Mouse (Mus musculus): ENCODE measurements around the gene Wdr90.

Gene Wdr90

GRCm38 (mm10) chr17:25860229-25860628 lies 1.1 kb downstream of the Wdr90 start:
- DNase-seq (ENCODE audit: low spot score in 2 of 2): no peak

DNA sequence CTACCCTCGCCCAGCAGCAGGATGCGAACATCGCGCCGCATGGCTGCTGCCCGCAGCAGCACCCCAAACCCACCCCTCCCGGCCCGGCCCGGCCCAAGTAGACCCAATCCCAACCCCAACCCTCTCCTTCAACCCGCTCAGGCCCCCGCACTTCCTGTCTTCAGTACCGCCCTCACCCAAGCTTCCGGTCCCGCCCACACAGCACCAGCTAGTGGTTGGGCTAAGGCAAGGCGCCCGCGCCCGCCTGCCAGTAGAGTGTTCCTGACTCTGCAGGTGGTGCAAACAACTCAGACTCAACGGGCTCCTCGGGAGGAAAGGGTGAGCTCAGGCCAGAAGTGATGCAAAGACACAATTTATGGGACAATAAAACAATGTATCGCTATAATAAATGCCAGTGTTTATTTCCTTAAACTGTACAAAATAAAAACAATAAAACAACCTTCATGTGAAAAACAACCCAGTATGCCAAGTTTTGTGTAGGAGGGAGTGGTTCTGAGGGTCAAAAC lies 16.9 kb downstream of the Wdr90 start, which contains the start of gene Rhot2:
Gene Rhot2, minus strand, starts transcription at position 456 of the 506 bp plus-strand sequence.
- peak; percentile 97 for DNase-seq (ENCODE audit: low spot score in 2 of 2)

DNA sequence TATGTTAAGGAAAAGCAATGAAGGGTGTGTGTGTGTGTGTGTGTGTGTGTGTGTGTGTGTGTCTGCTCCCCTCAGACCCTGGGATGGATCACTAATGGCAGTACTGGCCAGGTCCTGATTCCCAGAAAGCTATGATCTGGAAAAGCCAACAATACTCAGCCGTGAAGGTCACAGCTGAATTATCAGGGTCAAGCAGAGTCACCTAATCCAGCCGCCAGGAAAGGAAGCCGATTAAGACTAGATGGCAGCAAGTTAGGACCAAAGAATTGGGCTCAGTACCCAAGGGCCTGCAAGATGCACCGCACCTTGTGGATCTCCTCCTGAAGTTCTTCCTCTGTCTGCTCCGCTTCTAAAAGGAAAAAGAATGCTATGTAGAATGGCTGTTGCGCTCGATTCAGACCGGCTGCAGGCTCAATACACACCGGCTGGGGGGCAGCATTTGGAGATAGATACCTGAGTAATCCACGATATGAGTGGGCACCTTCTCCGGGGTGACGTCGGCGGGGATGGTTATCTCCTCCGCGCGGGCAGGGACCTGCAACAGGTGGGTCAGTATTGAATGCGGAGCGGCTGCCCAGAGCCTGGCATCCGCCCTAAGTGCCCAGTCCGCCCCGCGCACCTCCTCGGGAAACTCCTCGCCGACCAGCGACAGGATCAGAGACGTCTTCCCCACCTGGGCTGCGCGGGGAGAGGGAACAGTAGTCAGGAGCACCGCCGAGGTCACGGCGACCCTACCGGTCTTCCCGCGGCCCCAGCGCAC lies 17.5 kb downstream of the Wdr90 start:
- DNase-seq (ENCODE audit: low spot score in 2 of 2): peak in 1 of 2 experiments; percentile 35

DNA sequence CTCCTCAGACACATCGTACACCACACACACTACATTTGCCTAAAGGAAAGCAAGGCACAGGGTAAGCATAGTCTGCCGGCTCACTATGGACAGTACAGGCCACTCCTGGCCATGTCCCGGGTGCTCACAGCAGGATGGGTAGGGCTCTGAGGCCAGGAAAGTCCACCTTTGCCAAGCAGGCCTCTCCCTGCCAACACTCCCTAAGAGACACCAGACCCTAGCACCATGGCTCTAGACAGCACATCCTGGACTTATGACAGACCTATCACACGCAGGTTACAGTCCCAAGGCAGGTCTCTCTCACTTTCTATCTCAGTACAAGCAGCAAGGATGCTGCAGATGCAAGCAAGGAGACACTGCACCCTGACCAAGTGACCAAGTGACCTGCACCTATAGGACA lies 18.2 kb downstream of the Wdr90 start:
- no peak for DNase-seq (ENCODE audit: low spot score in 2 of 2)

GRCm38 (mm10) chr17:25842509-25842908 lies 18.8 kb downstream of the Wdr90 start:
- DNase-seq (ENCODE audit: low spot score in 2 of 2): no peak

GRCm38 (mm10) chr17:25841117-25841880 lies 20.0 kb downstream of the Wdr90 start, which contains the start of gene Gm20683:
TSS of gene Gm20683 (minus strand) at chr17:25841763.
- no peak for DNase-seq (ENCODE audit: low spot score in 2 of 2)

DNA sequence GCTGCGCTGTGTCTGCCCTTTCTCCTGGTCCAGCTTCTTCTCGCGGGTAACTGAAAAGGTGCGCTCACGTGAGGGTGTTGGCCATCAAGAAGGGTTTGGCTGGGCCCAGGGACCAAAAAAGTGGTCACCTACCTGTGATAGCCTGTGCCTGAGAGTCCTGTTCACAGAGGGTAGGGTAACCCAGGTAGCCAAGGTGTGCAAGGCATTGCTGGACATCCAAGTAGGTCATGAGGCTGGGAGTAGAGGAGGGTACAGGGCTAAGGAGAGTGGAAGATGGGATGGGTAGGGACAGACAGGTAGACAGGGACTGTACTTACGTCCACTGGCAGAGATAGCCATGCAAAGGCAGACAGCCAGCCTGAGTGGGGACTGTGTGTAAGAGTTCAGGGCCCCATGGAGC lies 20.8 kb downstream of the Wdr90 start:
- DNase-seq (ENCODE audit: low spot score in 2 of 2): no peak

DNA sequence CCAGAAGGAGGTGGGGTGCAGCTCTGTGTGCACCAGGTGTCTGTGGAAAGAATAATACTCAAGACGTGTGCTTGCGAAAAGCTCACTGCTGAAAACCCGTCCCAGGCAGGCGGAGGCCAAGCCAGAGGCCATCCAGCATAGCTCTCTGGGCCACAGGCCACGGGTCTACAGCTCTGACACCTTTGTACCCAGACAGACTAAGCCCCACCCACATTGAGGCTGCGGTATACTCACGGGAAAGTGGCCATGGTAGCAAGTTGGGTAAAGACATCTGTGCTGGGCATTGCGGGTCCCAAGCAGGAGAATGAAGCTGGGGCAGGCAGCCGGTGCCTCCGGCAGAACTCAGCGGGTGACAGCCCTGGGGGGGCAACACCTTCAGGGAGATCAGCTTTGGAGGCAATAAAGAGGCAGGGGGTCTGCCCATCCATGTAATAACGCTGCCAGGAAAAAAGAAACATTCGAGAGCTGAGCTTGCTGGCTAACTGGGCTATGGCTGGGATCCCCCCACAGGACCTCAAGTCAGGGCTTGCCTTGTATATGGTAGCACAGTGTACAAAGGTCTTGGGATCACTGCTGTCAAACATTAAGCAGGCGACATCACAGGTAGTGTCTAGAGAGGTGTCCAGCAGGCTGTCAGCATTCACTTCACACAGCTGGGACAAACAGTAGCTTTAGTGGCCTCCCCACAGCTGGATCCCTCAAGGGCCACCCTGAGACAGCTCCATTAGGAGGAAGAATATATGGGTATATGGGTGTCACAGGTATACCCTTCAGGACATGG lies 21.7 kb downstream of the Wdr90 start:
- no peak for DNase-seq (ENCODE audit: low spot score in 2 of 2)

DNA sequence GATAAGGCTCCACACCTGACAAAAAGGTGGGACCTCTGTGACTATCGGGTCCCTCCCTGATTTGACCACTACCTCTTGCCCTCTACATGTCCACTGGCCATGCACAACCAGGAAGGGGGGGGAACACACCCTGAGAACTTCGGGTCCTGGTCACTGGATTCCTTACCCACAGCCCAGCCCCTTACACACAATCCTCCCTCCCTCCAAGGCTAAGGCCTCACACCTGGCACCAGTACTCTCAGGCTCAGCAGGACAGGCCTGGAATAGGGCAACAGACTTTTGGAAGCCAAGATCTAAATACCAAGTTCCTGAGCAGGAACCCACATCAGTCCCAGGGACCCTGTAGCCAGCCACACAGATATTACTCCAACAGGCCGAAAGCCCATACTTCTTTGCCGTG lies 22.4 kb downstream of the Wdr90 start:
- DNase-seq (ENCODE audit: low spot score in 2 of 2): no peak

- no peak for DNase-seq (ENCODE audit: low spot score in 2 of 2)
Observed at GRCm38 (mm10) chr17:25837533-25837932, 23.8 kb downstream of the Wdr90 start.

DNA sequence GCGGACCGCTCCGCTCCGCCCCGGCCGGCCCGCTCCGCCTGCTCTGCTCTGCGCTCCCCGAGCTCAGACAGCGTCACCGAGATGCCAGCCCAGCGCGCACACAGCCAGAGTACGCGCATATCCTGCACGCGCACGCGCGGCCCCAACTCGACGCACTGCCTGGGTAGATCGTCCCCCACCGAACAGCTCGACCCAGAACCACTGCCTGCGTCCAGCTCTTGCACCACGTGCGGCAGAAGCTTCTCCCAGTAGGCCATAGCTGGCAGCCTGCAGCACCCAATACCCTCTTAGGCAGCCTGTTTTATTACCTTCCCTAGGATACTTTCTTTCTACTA lies 24.3 kb downstream of the Wdr90 start, which contains the start of gene Rhbdl1:
Gene Rhbdl1, minus strand, starts transcription at position 220 of the 335 bp plus-strand sequence.
- DNase-seq (ENCODE audit: low spot score in 2 of 2): no peak

- no peak for DNase-seq (ENCODE audit: low spot score in 2 of 2)
Observed at GRCm38 (mm10) chr17:25836397-25837075, 24.8 kb downstream of the Wdr90 start.

DNA sequence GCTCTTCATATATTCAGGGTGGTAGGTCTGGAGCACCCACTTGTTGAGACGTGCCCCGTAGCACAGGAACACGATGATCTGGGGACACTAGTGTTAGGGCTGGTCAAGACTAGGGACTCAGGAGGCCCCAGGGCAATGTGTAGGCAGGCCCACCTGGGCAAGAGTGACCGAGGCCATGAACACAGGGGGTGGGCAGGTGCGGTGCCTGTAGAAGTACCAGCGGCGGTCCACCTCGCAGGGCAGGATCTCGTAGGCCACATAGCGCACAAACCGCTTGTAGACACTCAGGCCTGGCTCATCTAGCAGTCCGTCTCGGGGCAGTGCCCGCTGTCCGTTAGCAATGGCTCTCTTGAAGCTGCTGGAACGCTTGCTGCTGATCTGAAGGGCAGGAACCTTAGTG lies 25.5 kb downstream of the Wdr90 start:
- DNase-seq (ENCODE audit: low spot score in 2 of 2): no peak

GRCm38 (mm10) chr17:25835301-25835700 lies 26.0 kb downstream of the Wdr90 start:
- no peak for DNase-seq (ENCODE audit: low spot score in 2 of 2)

GRCm38 (mm10) chr17:25834595-25835222 lies 26.6 kb downstream of the Wdr90 start:
- DNase-seq (ENCODE audit: low spot score in 2 of 2): no peak

DNA sequence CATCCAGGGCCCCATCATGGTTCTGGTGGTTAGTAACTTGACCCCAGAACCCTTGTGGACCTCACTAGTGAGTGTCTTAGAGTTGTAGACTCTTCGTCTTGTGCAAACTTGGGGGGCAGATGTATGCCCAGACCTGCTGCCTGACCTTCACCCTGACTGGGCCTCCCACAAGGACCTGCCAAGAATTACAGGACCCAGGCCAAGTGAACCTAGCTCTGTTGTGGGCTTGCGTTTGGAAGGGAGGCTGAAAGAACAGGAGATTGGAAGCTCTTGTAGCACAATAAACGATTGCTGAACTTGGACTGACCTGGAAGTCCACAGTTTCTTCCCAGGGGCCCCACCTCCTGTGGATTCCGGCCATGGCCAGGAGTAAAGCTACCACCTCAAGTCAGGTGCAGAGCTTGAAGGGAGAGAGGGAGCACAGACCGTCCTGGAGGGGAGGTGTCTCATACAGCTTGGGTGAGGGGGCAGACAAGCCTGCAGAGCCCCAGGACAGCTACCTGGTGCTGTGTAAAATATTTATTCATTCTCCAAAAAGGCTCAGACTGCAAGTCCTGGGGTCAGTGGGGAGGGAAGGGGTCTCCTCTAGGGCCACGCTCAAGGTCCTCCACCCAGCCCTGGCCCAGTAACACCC lies 27.2 kb downstream of the Wdr90 start:
- no peak for DNase-seq (ENCODE audit: low spot score in 2 of 2)

DNA sequence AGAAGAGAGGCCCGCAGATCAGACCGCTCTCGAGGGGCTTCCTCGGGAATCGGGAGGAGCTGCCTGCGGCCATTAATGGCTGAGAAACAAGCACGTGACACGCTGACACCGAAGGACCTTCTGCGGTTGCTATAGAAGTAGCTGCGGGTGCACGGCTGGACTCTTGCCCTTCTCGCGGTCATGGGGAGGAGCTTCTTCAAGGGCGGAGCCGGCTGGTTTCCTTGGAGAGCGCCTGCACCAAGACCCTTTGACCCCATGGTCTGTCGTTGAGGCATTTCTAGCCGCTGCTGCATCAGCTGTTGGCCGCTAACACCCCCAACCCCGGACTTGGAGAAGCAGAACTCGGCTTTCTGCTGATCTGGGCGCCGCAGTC lies 28.0 kb downstream of the Wdr90 start, which contains the start of gene Stub1:
Gene Stub1, minus strand, starts transcription at position 114 of the 373 bp plus-strand sequence.
- peak; percentile 71 to 76 for DNase-seq (ENCODE audit: low spot score in 2 of 2)

GRCm38 (mm10) chr17:25832436-25833290 lies 28.6 kb downstream of the Wdr90 start:
- DNase-seq (ENCODE audit: low spot score in 2 of 2): peak; percentile 99
